Mouse (Mus musculus) testis, adult 2 months (tissue): ENCODE results near the gene Hist1h2bk. TPM values are rescaled to one million over a fixed set of nuclear protein-coding genes. Genes with fewer than 3 reads are reported as not detected.
"Not testable (repeated sequence)": the region's sequence is repeated elsewhere in the genome, so short reads cannot be mapped to it uniquely, and the experiment has no call there.

Experiments used
- H3K27ac ChIP-seq: fragments of 200-500 bp; 2 replicates; pipeline ENCODE4 v1.5.1; 2012; ENCODE audit warnings: low read depth, low read length; ENCODE audit not compliant: control insufficient read depth, insufficient read depth
- H3K27me3 ChIP-seq: fragments of 200-500 bp; 2 replicates; pipeline ENCODE4 v1.6.1; 2012; ENCODE audit warnings: mild to moderate bottlenecking, low read length, moderate library complexity; ENCODE audit not compliant: control insufficient read depth, insufficient read depth
- H3K36me3 ChIP-seq: fragments of 200-500 bp; 2 replicates; pipeline ENCODE4 v1.6.1; 2012; ENCODE audit warnings: mild to moderate bottlenecking, low read length; ENCODE audit not compliant: control insufficient read depth, insufficient read depth
- H3K4me1 ChIP-seq: fragments of 200-500 bp; 2 replicates; pipeline ENCODE4 v1.6.1; 2012; ENCODE audit warnings: low read length; ENCODE audit not compliant: control insufficient read depth, insufficient read depth
- H3K4me3 ChIP-seq: fragments of 200-500 bp; 2 replicates; pipeline ENCODE4 v1.5.1; 2012; ENCODE audit warnings: low read depth, mild to moderate bottlenecking, low read length, moderate library complexity, mixed read lengths; ENCODE audit not compliant: control insufficient read depth
- CTCF ChIP-seq: fragments of 200-500 bp; IDR thresholded peaks from 2 replicates; pipeline ENCODE4 v1.5.1; 2012; ENCODE audit warnings: low read depth, mild to moderate bottlenecking, inconsistent platforms, low read length, moderate library complexity; ENCODE audit not compliant: control insufficient read depth, insufficient read depth, insufficient replicate concordance
- POLR2A ChIP-seq: fragments of 200-500 bp; IDR thresholded peaks from 2 replicates; pipeline ENCODE4 v1.6.1; 2012; ENCODE audit warnings: low read depth, mild to moderate bottlenecking, inconsistent platforms, low read length, moderate library complexity; ENCODE audit not compliant: control insufficient read depth
- polyA plus RNA-seq: library from polyadenylated mRNA; depleted of rRNA; stranded (reverse); fragments of >200 nt; gene quantifications from 2 replicates; pipeline ENCODE4 v1.2.3, GENCODE M21; 2012; rRNA removed

Gene Hist1h2bk
- polyA plus RNA-seq, 1 experiment, result 11.3 TPM

- no peak overlapping the region for H3K27ac ChIP-seq
- no peaks in the 10 kb centered on the region for H3K36me3 ChIP-seq
- peak; percentile 53; the same call in 1 of the 2 replicates for TF ChIP-seq CTCF
- no peak for TF ChIP-seq POLR2A
- no peaks in the 10 kb centered on the region for H3K27me3 ChIP-seq
- H3K4me3 ChIP-seq, result peak overlapping the region; percentile 42
- peaks cover 6% of the 10 kb centered on the region for H3K4me1 ChIP-seq
These were observed 15.2 kb downstream of the Hist1h2bk start for GRCm38 (mm10) chr13:22050591-22051522.

DNA sequence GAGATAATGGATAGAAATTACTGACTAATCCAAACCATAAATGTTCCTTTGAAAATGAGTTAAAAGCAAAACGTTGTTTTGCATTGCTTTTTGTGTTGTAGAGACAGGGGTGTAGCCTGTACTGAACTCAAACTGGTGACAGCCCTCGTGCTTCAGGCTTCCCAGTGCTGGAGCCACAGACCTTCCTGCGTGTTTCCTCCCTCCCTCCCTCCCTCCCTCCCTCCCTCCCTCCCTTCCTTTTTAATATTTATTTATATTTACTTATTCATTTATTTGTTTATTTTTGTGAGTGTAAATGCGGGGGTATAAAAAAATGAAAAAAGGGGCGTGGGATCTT, 15.8 kb downstream of the Hist1h2bk start:
- H3K27ac ChIP-seq, result no peak overlapping the region
- no peak overlapping the region; the same call in 1 of the 2 replicates for H3K4me3 ChIP-seq
- H3K27me3 ChIP-seq, result no peaks in the 10 kb centered on the region
- H3K4me1 ChIP-seq, result peaks cover 6% of the 10 kb centered on the region
- no peak for TF ChIP-seq CTCF
- no peak for TF ChIP-seq POLR2A
- no peaks in the 10 kb centered on the region for H3K36me3 ChIP-seq

DNA sequence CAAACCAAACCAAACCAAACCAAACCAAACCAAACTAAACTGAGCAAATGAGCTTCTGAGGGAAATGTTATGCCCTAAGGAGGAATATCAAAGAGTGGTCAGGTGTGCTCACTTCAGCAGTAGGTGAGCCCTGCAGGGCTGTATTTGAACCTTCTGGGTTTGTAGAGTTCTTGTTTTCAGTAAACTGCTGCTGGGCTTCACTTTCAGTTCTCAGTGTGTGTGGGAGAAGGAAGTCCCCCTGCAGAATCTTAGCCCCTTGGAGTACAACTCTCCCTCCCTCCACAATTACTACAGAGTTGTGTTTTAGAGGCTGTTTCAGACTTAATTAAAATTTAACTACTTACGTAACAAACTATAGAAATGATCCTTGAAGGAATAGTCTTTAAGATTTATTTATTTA, 18.1 kb downstream of the Hist1h2bk start:
- peaks cover 6% of the 10 kb centered on the region for H3K4me1 ChIP-seq
- H3K27ac ChIP-seq, result no peak overlapping the region
- no peaks in the 10 kb centered on the region for H3K27me3 ChIP-seq
- TF ChIP-seq POLR2A (no peak), CTCF (no peak)
- no peak overlapping the region for H3K4me3 ChIP-seq
- no peaks in the 10 kb centered on the region for H3K36me3 ChIP-seq

DNA sequence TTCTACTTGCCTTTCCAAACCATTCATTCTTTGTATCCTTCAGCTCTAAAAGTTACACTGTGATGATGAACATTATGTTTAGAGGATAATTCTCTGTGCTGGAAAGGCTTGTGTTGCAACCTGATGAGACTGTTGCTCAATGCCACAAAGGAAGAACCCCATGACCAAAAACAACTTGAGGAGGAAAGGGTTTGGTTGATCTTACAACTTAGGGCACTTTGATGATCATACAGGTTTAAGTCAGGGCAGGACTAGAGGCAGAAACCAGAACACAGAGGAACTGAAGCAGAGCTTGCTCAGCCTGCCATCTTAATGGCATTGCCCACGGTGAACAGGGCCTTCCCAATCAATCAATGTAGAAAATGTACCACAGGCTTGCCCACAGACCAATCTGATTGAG, 25.8 kb downstream of the Hist1h2bk start:
- Histone ChIP-seq H3K36me3 (no peaks in the 10 kb centered on the region), H3K4me1 (no peaks in the 10 kb centered on the region), H3K27ac (no peak overlapping the region), H3K4me3 (no peak overlapping the region), H3K27me3 (no peaks in the 10 kb centered on the region)
- TF ChIP-seq POLR2A, result no peak

- Histone ChIP-seq H3K4me1 (no peaks in the 10 kb centered on the region), H3K27me3 (no peaks in the 10 kb centered on the region), H3K4me3 (no peak overlapping the region), H3K36me3 (no peaks in the 10 kb centered on the region), H3K27ac (no peak overlapping the region)
- TF ChIP-seq POLR2A (no peak), CTCF (no peak)
These were observed 27.8 kb downstream of the Hist1h2bk start for GRCm38 (mm10) chr13:22063468-22063867.

DNA sequence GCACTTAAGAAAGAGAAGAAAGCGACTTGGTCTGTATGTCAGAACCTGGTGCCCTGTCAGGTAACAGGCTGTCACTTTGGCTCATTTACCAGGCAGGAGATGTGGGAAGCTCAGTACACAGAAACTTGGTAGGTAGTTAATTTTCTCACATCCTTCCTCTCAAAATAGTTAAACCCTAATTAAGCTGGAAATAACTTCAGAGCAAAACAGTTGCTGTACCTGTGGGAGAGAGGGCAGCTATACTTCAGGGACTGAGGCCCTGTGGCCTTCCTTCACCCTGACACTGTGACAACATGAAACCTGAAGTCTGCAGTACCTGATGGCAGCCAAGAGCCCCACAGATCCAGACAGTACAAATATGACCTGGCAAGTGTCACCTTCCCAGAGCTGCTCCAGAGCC, 48.5 kb downstream of the Hist1h2bk start, which contains the start of gene Vmn1r188:
Gene Vmn1r188 (plus strand): TSS at position 301 of the 400 bp plus-strand sequence.
- not testable (repeated sequence) for H3K27ac ChIP-seq, H3K4me3 ChIP-seq, H3K4me1 ChIP-seq, H3K36me3 ChIP-seq, H3K27me3 ChIP-seq

Other genes with a start within 250 kb of the Hist1h2bk start
- gene Hist1h2an, start 248.7 kb upstream of the Hist1h2bk start, polyA plus RNA-seq, result 1.8 and 2.1 TPM in 2 replicates
- 155 and 156 TPM in 2 replicates for gene Hist1h2bp, start 248.4 kb upstream of the Hist1h2bk start, polyA plus RNA-seq
- gene Hist1h2bq, start 225.7 kb upstream of the Hist1h2bk start, polyA plus RNA-seq, result 28.8 and 32.6 TPM in 2 replicates
- gene Hist1h2ao, start 225.4 kb upstream of the Hist1h2bk start, polyA plus RNA-seq, result not detected in 2 replicates
- not detected in 2 replicates for gene Hist1h4m, start 224.1 kb upstream of the Hist1h2bk start, polyA plus RNA-seq
- gene Hist1h4n, start 203.7 kb upstream of the Hist1h2bk start, polyA plus RNA-seq, result 32.2 and 38.8 TPM in 2 replicates
- 7.4 and 12.0 TPM in 2 replicates for gene Hist1h2ap, start 202.4 kb upstream of the Hist1h2bk start, polyA plus RNA-seq
- 26.8 and 30.6 TPM in 2 replicates for gene Hist1h2br, start 202.1 kb upstream of the Hist1h2bk start, polyA plus RNA-seq
- gene Zfp184, start 90.8 kb upstream of the Hist1h2bk start, polyA plus RNA-seq, result 2.7 and 2.8 TPM in 2 replicates
- gene Pom121l2, start 54.7 kb upstream of the Hist1h2bk start, polyA plus RNA-seq, result 128 and 157 TPM in 2 replicates
- 0.05 and 0.22 TPM in 2 replicates for gene Prss16, start 26.1 kb upstream of the Hist1h2bk start, polyA plus RNA-seq
- 1.8 and 3.7 TPM in 2 replicates for gene Hist1h2ah, start 302 bp upstream of the Hist1h2bk start, polyA plus RNA-seq
- 3.7 and 6.6 TPM in 2 replicates for gene Hist1h4i, start 5.5 kb downstream of the Hist1h2bk start, polyA plus RNA-seq
- 4.8 and 6.5 TPM in 2 replicates for gene Hist1h2ag, start 7.1 kb downstream of the Hist1h2bk start, polyA plus RNA-seq
- gene Hist1h2bj, start 7.3 kb downstream of the Hist1h2bk start, polyA plus RNA-seq, result 7.9 and 8.5 TPM in 2 replicates
- not detected in 2 replicates for gene Vmn1r188, start 48.6 kb downstream of the Hist1h2bk start, polyA plus RNA-seq
- not detected in 2 replicates for gene Vmn1r189, start 70.0 kb downstream of the Hist1h2bk start, polyA plus RNA-seq
- not detected in 2 replicates for gene Vmn1r191, start 148.1 kb downstream of the Hist1h2bk start, polyA plus RNA-seq
- gene Vmn1r192, start 155.3 kb downstream of the Hist1h2bk start, polyA plus RNA-seq, result not detected in 2 replicates
- gene Vmn1r193, start 187.3 kb downstream of the Hist1h2bk start, polyA plus RNA-seq, result not detected in 2 replicates
- not detected in 2 replicates for gene Vmn1r194, start 208.3 kb downstream of the Hist1h2bk start, polyA plus RNA-seq
- gene Vmn1r195, start 234.7 kb downstream of the Hist1h2bk start, polyA plus RNA-seq, result not detected in 2 replicates